Mouse (Mus musculus) gastrocnemius, adult 8-10 months (tissue): ENCODE results near the gene Bloc1s1. TPM values are rescaled to one million over a fixed set of nuclear protein-coding genes. Genes with fewer than 3 reads are reported as not detected.
A peak's percentile ranks its signal among the peaks of the same experiment; 100 is the strongest.

Experiments
- DNase-seq, 2 experiments: peaks; one replicate each; pipeline ENCODE4 v3.0.0; 2022; ENCODE audit warnings: low spot score in 2 of 2
- total RNA-seq, 4 experiments: library from RNA; stranded (reverse); gene quantifications; 2 replicates each; pipeline ENCODE4 v1.2.4; 2022

Bloc1s1 gene
- total RNA-seq, 4 experiments from 2014 or later, result 119 to 153 (median 140) TPM

- DNase-seq, result no peak
These were observed 9.7 kb upstream of the Bloc1s1 start, which contains the start of gene Itga7 for GRCm38 (mm10) chr10:128933574-128933973. Gene Itga7, plus strand, starts transcription at chr10:128933818.

GRCm38 (mm10) chr10:128931441-128931840 lies 7.6 kb upstream of the Bloc1s1 start:
- peak in 1 of 2 experiments; percentile 66 for DNase-seq

GRCm38 (mm10) chr10:128929638-128930378 lies 6.0 kb upstream of the Bloc1s1 start:
- DNase-seq, result no peak

GRCm38 (mm10) chr10:128928356-128928755 lies 4.5 kb upstream of the Bloc1s1 start:
- DNase-seq, result no peak

GRCm38 (mm10) chr10:128923013-128923691 lies 683 bp downstream of the Bloc1s1 start:
- peak; percentile 88 to 94 for DNase-seq

GRCm38 (mm10) chr10:128922822-128923012 lies 1.1 kb downstream of the Bloc1s1 start, which contains the start of gene Rdh5:
Gene Rdh5, minus strand, starts transcription at chr10:128922888.
- DNase-seq, result no peak

GRCm38 (mm10) chr10:128921883-128922821 lies 1.7 kb downstream of the Bloc1s1 start:
- DNase-seq, result no peak

GRCm38 (mm10) chr10:128921251-128921650 lies 2.6 kb downstream of the Bloc1s1 start:
- DNase-seq, result no peak

- no peak for DNase-seq
These were observed 3.1 kb downstream of the Bloc1s1 start for GRCm38 (mm10) chr10:128920736-128921161.

GRCm38 (mm10) chr10:128919966-128920365 lies 3.9 kb downstream of the Bloc1s1 start:
- DNase-seq, result no peak

- DNase-seq, result no peak
These were observed 4.6 kb downstream of the Bloc1s1 start for GRCm38 (mm10) chr10:128919203-128919631.

GRCm38 (mm10) chr10:128918246-128918645 lies 5.6 kb downstream of the Bloc1s1 start:
- peak; percentile 64 to 77 for DNase-seq

- DNase-seq, result no peak
These were observed 6.4 kb downstream of the Bloc1s1 start for GRCm38 (mm10) chr10:128917400-128917799.

- DNase-seq, result no peak
These were observed 7.2 kb downstream of the Bloc1s1 start for GRCm38 (mm10) chr10:128916665-128917064.

- DNase-seq, result no peak
These were observed 8.3 kb downstream of the Bloc1s1 start for GRCm38 (mm10) chr10:128915550-128915949.

- no peak for DNase-seq
These were observed 10.1 kb downstream of the Bloc1s1 start for GRCm38 (mm10) chr10:128913696-128914095.

- DNase-seq, result peak; percentile 73 to 76
These were observed 10.6 kb downstream of the Bloc1s1 start for GRCm38 (mm10) chr10:128913219-128913618.

- no peak for DNase-seq
These were observed 11.0 kb downstream of the Bloc1s1 start for GRCm38 (mm10) chr10:128912791-128913190.

- no peak for DNase-seq
These were observed 11.6 kb downstream of the Bloc1s1 start for GRCm38 (mm10) chr10:128912268-128912667.

- DNase-seq, result no peak
These were observed 12.4 kb downstream of the Bloc1s1 start for GRCm38 (mm10) chr10:128911430-128911829.

GRCm38 (mm10) chr10:128910066-128910841 lies 13.6 kb downstream of the Bloc1s1 start:
- peak in 1 of 2 experiments; percentile 47 for DNase-seq
